Mouse (Mus musculus) heart, adult 8-10 months (tissue): ENCODE data around the gene Casc4. TPM values are rescaled to one million over a fixed set of nuclear protein-coding genes. Genes with fewer than 3 reads are reported as not detected.
"Not testable (repeated sequence)": the region's sequence is repeated elsewhere in the genome, so short reads cannot be mapped to it uniquely, and the experiment has no call there.

ENCODE experiments used
- DNase-seq: peaks from one replicate; pipeline ENCODE4 v3.0.0; 2022; ENCODE audit warnings: low spot score
- total RNA-seq, 4 experiments: library from RNA; stranded (reverse); gene quantifications; 2 replicates each; pipeline ENCODE4 v1.2.4; 2022

Gene Casc4
- total RNA-seq, 4 experiments from 2014 or later: 8.7 to 11.5 (median 10.5) TPM

DNA sequence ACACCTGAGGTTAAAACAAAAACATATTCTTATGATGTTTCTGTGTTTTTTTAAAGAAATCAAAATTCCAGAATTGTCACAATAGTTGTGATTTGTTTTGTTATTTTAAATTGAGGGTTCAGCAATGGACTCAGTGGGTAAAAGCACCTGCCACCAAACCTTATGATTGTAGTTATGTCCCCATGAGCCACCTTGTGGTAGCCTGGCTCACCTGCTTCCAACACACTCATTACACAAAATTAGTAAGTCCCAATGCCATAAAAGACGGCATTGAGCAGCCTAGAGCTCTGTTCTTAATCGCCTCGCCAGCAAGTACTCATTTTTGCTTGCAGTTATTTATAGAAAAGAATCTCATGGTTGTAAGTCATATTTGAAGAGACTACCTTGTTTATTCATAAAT, 43.2 kb downstream of the Casc4 start:
- no peak for DNase-seq

DNA sequence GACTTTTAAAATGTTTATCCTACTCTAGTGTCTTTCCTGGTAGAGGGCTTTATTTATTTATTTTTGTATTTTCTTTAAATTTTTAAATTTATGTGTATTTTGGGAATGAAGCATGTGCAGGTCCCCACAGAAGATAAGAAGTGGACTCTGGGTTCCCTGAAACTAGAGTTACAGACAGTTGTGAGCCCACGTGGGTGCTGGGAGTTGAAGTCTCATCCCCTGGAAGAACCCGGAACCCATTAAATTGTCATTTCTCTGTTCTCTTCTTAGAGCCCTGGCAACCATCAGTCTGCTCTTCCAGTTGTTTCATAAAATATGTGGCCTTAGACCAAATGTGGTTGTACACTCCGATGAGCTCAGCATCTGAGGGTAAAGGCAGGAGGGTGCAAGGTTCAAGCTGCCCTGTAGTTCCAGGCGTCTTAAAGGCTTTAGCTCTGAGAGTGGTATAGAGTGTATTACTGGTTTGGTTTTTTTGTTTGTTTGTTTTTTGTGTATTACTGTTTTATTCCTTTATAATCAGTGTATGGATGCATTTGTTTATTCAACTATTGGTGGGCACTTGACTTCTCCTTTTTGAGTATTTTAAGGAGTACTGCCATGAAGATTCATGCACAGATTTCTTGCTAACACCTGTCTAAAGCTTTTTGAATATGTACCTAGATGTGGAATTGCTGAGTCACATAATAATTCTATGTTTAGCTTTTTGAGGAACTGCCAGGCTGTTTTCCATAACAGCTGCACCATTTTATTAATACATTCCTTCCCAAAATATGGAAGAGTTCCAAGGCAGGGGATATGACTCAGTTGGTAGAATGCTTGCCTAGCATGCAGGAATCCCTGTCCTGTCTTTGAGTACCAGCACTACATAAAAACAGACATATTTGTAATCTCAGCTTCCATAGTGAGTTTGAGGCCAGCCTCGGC, 49.5 kb downstream of the Casc4 start:
- peak; percentile 8 for DNase-seq

DNA sequence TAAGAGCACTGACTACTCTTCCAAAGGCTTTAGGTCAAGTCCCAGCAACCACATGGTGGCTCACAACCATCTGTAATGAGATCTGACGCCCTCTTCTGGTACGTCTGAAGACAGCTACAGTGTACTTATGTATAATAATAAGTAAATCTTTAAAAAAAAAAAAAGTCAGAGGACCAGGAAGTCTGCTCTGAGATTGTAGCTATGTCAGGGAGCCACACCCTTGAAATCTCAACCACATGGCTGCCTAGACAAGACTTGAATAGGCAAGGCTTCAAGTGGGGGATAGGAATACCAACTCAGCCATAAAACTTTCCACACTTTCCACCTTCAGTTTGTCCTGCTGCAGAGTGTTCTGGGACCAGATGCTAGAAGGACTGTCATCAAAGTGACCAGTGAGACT, 70.9 kb downstream of the Casc4 start:
- not testable (repeated sequence) for DNase-seq

DNA sequence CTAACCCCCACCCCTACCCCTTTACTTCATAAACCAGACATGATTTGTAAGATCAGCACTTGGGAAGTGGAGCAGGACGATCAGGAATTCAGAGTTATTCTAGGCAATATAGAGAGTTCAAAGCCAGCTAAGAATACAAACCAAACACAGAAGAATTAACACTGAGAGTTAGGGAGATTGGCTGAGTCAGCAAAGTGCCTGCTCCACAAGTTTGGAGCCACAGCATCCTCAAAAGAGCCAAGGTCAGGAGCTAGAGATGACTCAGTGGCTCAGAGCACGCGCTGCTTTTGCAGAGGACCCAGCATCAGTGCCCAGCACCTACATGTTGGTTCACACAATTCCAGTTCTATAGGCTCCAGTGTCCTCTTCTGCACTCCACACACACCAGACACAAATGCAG, 76.6 kb downstream of the Casc4 start:
- no peak for DNase-seq

DNA sequence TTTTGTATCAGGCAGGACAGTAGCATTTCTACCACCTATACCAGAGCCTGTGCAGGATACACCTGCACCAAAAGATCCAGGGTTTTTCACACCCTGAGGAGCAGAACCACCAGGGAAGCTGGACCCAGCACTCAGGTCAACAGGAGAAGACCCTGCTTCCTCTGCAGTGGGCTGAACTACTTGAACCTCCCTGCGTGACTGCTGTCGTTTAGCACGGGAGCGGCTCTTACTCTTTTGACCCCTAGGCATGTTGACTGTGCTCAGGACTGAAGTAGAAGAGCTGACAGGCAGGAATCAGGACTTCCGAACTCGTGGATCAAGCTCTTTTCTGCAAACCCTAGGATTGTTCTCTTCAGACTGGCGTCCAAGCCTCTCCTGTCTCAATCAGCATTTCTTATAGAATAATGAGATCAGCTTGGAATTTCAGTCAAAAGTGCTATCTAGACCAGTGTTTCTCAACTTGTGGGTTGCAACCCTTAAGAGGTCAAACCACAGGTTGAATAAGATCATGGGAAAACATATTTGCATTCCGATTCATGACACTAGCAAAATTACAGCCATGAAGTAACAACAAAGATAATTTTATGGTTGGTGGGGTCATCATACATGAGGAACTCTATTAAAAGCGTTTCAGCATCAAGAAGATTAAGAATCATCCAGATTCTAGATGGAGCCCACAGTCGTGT, 88.3 kb downstream of the Casc4 start:
- no peak for DNase-seq

DNA sequence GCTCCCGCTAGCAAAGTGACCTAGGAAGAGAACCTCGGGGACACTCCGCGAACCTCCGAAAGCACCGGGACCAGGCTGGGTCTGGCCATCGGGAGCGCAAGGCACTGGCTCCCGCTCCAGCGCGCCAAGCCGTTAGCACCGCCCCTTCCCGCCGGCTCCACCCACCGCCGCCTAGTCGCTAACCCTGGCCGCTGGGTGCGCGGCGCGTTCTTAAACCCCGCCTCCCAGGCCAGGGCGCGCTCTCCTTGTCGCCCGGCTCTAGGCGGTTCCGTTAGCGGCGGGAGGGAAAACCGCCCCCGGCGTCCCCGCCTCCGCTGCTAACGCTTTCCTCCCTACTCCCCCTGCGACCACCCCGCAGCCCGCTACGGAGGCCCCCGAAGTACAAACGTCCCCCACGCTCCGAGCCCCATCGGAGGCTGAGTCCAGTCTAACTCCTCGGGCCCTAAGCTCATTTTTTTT, 89.0 kb downstream of the Casc4 start, which contains the start of the genes Ctdspl2 and Mageb3:
Ctdspl2 (plus strand) TSS at position 237 of the 459 bp plus-strand sequence.
Mageb3 (minus strand) TSS at position 328 of the 459 bp plus-strand sequence.
- DNase-seq: peak; percentile 97

DNA sequence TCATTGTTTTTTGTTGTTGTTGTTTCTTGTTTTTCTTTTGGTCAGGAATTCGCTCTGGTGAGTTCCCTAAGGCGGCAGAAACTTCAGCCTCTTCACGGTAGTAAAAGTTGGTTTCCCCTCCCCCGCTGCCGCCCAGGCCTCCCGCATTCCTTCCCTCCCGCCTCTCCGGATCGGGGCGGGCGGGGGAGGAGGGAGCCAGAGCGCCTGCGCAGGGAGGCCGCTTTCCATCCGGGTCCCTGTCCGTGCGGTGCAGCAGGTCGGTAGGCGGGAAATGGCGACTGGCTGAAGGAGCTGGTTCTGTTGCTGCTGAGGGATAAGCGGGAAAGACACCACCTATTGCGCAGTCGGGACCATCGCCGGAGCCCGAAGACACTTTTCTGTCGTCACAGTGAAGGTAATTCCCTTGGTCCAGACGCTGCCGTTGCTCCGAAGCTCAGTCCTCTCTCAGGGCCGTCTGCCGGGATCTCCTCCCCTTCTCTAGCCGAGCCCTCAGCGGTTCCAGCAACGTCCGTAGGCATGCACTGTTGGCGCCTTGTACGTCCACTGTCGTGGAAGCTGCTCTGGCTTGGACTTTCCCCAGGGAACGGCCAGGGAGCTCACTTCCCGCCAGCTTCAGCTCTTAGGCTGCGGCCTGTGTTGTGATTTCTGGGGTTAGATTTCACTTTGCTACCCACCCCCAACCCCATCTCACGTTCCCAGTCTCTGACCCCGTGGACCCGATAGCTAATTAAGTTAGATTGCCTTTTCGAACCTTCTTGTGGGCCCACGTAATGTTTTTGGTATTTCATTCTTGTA, 89.7 kb downstream of the Casc4 start:
- peak; percentile 93 for DNase-seq

DNA sequence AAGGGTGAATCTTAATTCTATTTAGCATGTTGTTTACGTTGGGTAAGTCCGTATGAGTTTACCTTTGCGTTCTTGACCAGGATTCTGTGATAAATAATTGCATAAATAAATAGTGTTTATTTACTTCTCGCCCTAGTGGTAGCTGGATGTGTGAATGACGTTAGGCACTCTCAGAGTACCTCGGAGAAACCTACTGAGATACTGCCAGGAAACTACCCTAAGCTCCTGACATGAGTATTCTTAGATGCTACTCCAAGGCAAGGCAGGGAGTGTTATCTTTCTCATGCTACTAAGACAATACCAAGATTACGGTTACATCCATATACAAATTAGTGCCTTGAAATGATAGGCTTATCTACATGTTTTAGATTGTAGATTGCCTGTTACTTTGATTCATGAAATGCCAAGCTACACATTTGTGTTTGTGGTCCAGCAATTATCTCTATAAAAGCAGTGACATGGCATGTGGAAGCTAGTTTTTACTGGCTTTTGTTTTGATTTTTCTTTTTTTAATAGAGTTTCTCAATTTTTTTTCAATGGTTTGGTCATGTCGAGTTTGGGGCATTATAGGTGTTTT, 90.5 kb downstream of the Casc4 start:
- DNase-seq: no peak

Other genes with a start within 250 kb of the Casc4 start
- 100 to 1,000 TPM in 3 of 4 experiments, 10 to 100 TPM in 1; 86.6 to 189 (median 156) TPM for gene Frmd5, start 59.9 kb upstream of the Casc4 start, total RNA-seq
- gene Ctdspl2, start 89.0 kb downstream of the Casc4 start, total RNA-seq: 10 to 100 TPM in 3 of 4 experiments, 1 to 10 TPM in 1; 8.5 to 14.5 (median 11.3) TPM
- not detected for gene Mageb3, start 89.1 kb downstream of the Casc4 start, total RNA-seq
- 10 to 100 TPM; 22.2 to 24.9 (median 23.2) TPM for gene Eif3j1, start 161.6 kb downstream of the Casc4 start, total RNA-seq